8 mouse cellular contexts compared by ENCODE assay signal in the genomic region with DNA sequence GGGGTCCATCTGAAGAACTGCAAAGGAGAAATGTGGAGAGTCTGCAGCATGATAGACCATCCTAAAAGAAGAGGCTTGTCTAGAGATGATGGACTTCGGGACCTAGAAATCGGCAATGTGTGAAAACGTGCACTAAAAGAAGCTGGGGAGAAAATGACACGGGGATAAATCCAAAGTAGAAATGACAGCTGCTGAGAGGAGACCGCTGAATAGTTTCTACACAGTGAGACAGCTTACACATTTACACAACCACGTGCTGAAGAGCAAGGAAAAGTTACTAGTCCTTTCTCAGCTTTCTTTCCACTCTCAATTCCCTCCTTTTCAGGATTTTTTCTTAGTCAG. TPM values are rescaled to one million over a fixed set of nuclear protein-coding genes. Genes with fewer than 3 reads are reported as not detected.
DNase-seq lines count a peak whose midpoint lies in the region; ATAC-seq lines count a peak whose summit lies in the region.

No protein-coding gene starts in this region.

- no peaks in the 10 kb centered on the region for H3K27me3 ChIP-seq in heart, embryonic 11.5 days (ENCODE audit: control insufficient read depth, insufficient read depth, low read length)
- no peaks in the 10 kb centered on the region for H3K27me3 ChIP-seq in hindbrain, embryonic 10.5 days (ENCODE audit: insufficient read depth, poor library complexity, severe bottlenecking)

- peak overlapping the region; percentile 69 for H3K9ac ChIP-seq in heart, embryonic 11.5 days (ENCODE audit: low read depth, low read length)

- ATAC-seq in heart, embryonic 11.5 days (replicated peaks; ENCODE audit: insufficient number of reproducible peaks, low FRiP score, low TSS enrichment): no peak
- ATAC-seq in erythroid progenitor cell, adult 5-6 weeks (replicated peaks; ENCODE audit: low FRiP score, poor library complexity, severe bottlenecking): no peak

- no peaks in the 10 kb centered on the region for H3K36me3 ChIP-seq in heart, embryonic 11.5 days (ENCODE audit: control insufficient read depth, insufficient read depth, low read length)
- no peaks in the 10 kb centered on the region for H3K36me3 ChIP-seq in hindbrain, embryonic 10.5 days
- H3K36me3 ChIP-seq in macrophage (ENCODE audit: inconsistent target): no peaks in the 10 kb centered on the region

- no peaks in the 10 kb centered on the region for H3K9me3 ChIP-seq in heart, embryonic 11.5 days (replicated peaks; ENCODE audit: control insufficient read depth, low read length)
- H3K9me3 ChIP-seq in hindbrain, embryonic 10.5 days: no peaks in the 10 kb centered on the region

- H3K4me3 ChIP-seq in heart, embryonic 11.5 days (ENCODE audit: low read depth, low read length): peak overlapping the region; percentile 69
- H3K4me3 ChIP-seq in hindbrain, embryonic 10.5 days: peak overlapping the region; percentile 69
- H3K4me3 ChIP-seq in macrophage (ENCODE audit: inconsistent target): peak overlapping the region; percentile 92

- H3K27ac ChIP-seq in heart, embryonic 11.5 days (ENCODE audit: low read depth, low read length): no peak overlapping the region
- H3K27ac ChIP-seq in hindbrain, embryonic 10.5 days: peak overlapping the region; percentile 93
- no peak overlapping the region for H3K27ac ChIP-seq in macrophage

- no peaks in the 10 kb centered on the region for H3K79me2 ChIP-seq in macrophage (ENCODE audit: inconsistent target)

- DNase-seq in heart, postnatal 10 days: no peak
- DNase-seq in ES-CJ7 (ENCODE audit: low read depth, low spot score): peak; percentile 10
- peak; percentile 6 for DNase-seq in hindbrain, embryonic 10.5 days (ENCODE audit: low spot score)
- DNase-seq in c-Kit-positive CD71-positive TER-119-positive erythroid progenitor cells, embryonic 14.5 days (ENCODE audit: low spot score): no peak
- no peak for DNase-seq in layer of hippocampus, adult 9-10 months (ENCODE audit: low spot score)

- intact Hi-C loops in heart, postnatal 10 days (cut with DNase I): loop anchor here (2.0 to 5.0 kb wide), 3 partner anchors 149 to 436 kb away; no protein-coding TSS in a partner anchor

- no peaks in the 10 kb centered on the region for H3K4me1 ChIP-seq in heart, embryonic 11.5 days (ENCODE audit: control insufficient read depth, insufficient read depth, low read length)
- peaks cover 9% of the 10 kb centered on the region; the same call in 1 of the 2 replicates for H3K4me1 ChIP-seq in hindbrain, embryonic 10.5 days (replicated peaks)

- 10% methylated on average over 6 of the region's 6 CpGs for WGBS in heart, embryonic 11.5 days (ENCODE audit: insufficient replicate concordance)
- 10% methylated on average over 6 of the region's 6 CpGs for WGBS in hindbrain, embryonic 10.5 days
- WGBS in macrophage (ENCODE audit: missing documents): 11% methylated on average over 6 of the region's 6 CpGs

- H3K4me2 ChIP-seq in heart, embryonic 11.5 days: peak overlapping the region; percentile 69

RNA-seq across cellular contexts. Expression of a gene that starts 1.3 kb away (rescaled TPM):
- polyA plus RNA-seq in heart, embryonic 11.5 days (2014; fragmentation: Nextera tagmentation; extraction: Ambion mirVana): 28.2 and 29.8 TPM in 2 replicates
- total RNA-seq in heart, postnatal 10 days (2021): 10 to 100 TPM; 15.2 to 16.5 TPM
- 10.2 and 15.0 TPM in 2 replicates for polyA plus RNA-seq in hindbrain, embryonic 10.5 days (2016; fragmentation: Nextera tagmentation; extraction: Ambion mirVana)
- total RNA-seq in macrophage (2018; cell fraction: chromatin; rRNA removed): 1 to 10 TPM in 23 of 26 experiments, under 1 TPM in 3; 0.67 to 7.7 (median 3.4) TPM
- total RNA-seq in macrophage (2018; cell fraction: cytosol; rRNA removed): 1 to 10 TPM; 1.7 to 3.7 (median 2.4) TPM
- total RNA-seq in macrophage (2018; cell fraction: nucleus; rRNA removed): 10 to 100 TPM in 1 of 26 experiments, 1 to 10 TPM in 25; 1.4 to 19.1 (median 2.7) TPM
- polyA plus RNA-seq in macrophage (2018): 1.4 to 10.0 TPM (median 2.3 TPM) in 3 replicates
- total RNA-seq in erythroid progenitor cell, adult 5-6 weeks (2015; ENCODE audit: low replicate concordance): 0.42 TPM in 1 of 2 replicates, not detected in the other
- total RNA-seq in erythroid progenitor cell, adult 5-6 weeks (2017; ENCODE audit: low replicate concordance): 0.51 and 1.6 TPM in 2 replicates

Comparison
In these comparisons a context has a peak if more than half of its experiments do, and no peak if none do; other contexts are left out.
1. DNase-seq: peak in ES-CJ7 (single experiment) and hindbrain, embryonic 10.5 days (single experiment); none in heart, postnatal 10 days (0 of 2), c-Kit-positive CD71-positive TER-119-positive erythroid progenitor cells, embryonic 14.5 days (single experiment) and layer of hippocampus, adult 9-10 months (single experiment).
2. Peak in every context shown above with its lines, with median percentiles within 50 percentile points of each other: H3K4me3 ChIP-seq.